Mouse (Mus musculus): ENCODE measurements around the gene Klhl30. TPM values are rescaled to one million over a fixed set of nuclear protein-coding genes. Genes with fewer than 3 reads are reported as not detected.

The Klhl30 gene
- under 1 TPM in 1 of 2 experiments, not detected in 1; 0.10 TPM for total RNA-seq (2021)
- long read RNA-seq = 0 reads

GRCm38 (mm10) chr1:91350841-91351240 is at the start of gene Klhl30:
Gene Klhl30, plus strand, starts transcription at chr1:91351016.
- no peak for DNase-seq (ENCODE audit: low spot score in 2 of 2)

- DNase-seq (ENCODE audit: low spot score in 2 of 2) = peak in 1 of 2 experiments; percentile 8
Measured at GRCm38 (mm10) chr1:91301206-91301920, 49.5 kb upstream of the Klhl30 start.

- DNase-seq (ENCODE audit: low spot score in 2 of 2) = no peak
Measured at GRCm38 (mm10) chr1:91302021-91302420, 48.8 kb upstream of the Klhl30 start.

GRCm38 (mm10) chr1:91304621-91305020 is 46.2 kb upstream of the Klhl30 start:
- no peak for DNase-seq (ENCODE audit: low spot score in 2 of 2)

GRCm38 (mm10) chr1:91309366-91310085 is 41.3 kb upstream of the Klhl30 start:
- no peak for DNase-seq (ENCODE audit: low spot score in 2 of 2)

GRCm38 (mm10) chr1:91312273-91312672 is 38.5 kb upstream of the Klhl30 start:
- no peak for DNase-seq (ENCODE audit: low spot score in 2 of 2)

GRCm38 (mm10) chr1:91313251-91313650 is 37.6 kb upstream of the Klhl30 start:
- DNase-seq (ENCODE audit: low spot score in 2 of 2) = no peak

- no peak for DNase-seq (ENCODE audit: low spot score in 2 of 2)
Measured at GRCm38 (mm10) chr1:91317656-91318055, 33.2 kb upstream of the Klhl30 start.

GRCm38 (mm10) chr1:91321760-91322438 is 28.9 kb upstream of the Klhl30 start, which contains the start of gene Espnl:
Gene Espnl, plus strand, starts transcription at chr1:91322075.
- no peak for DNase-seq (ENCODE audit: low spot score in 2 of 2)

- no peak for DNase-seq (ENCODE audit: low spot score in 2 of 2)
Measured at GRCm38 (mm10) chr1:91324646-91325045, 26.2 kb upstream of the Klhl30 start.

GRCm38 (mm10) chr1:91325488-91326042 is 25.3 kb upstream of the Klhl30 start:
- no peak for DNase-seq (ENCODE audit: low spot score in 2 of 2)

GRCm38 (mm10) chr1:91332102-91332501 is 18.7 kb upstream of the Klhl30 start:
- DNase-seq (ENCODE audit: low spot score in 2 of 2) = peak; percentile 16 to 55

GRCm38 (mm10) chr1:91333582-91333981 is 17.2 kb upstream of the Klhl30 start:
- DNase-seq (ENCODE audit: low spot score in 2 of 2) = no peak

GRCm38 (mm10) chr1:91337355-91337754 is 13.5 kb upstream of the Klhl30 start:
- DNase-seq (ENCODE audit: low spot score in 2 of 2) = no peak

- peak in 1 of 2 experiments; percentile 11 for DNase-seq (ENCODE audit: low spot score in 2 of 2)
Measured at GRCm38 (mm10) chr1:91344001-91344400, 6.8 kb upstream of the Klhl30 start.

GRCm38 (mm10) chr1:91344921-91345685 is 5.7 kb upstream of the Klhl30 start:
- DNase-seq (ENCODE audit: low spot score in 2 of 2) = no peak

GRCm38 (mm10) chr1:91346892-91347291 is 3.9 kb upstream of the Klhl30 start:
- peak in 1 of 2 experiments; percentile 70 for DNase-seq (ENCODE audit: low spot score in 2 of 2)

- DNase-seq (ENCODE audit: low spot score in 2 of 2) = no peak
Measured at GRCm38 (mm10) chr1:91351249-91351648, 433 bp downstream of the Klhl30 start.

- DNase-seq (ENCODE audit: low spot score in 2 of 2) = no peak
Measured at GRCm38 (mm10) chr1:91352277-91352676, 1.5 kb downstream of the Klhl30 start.

- DNase-seq (ENCODE audit: low spot score in 2 of 2) = no peak
Measured at GRCm38 (mm10) chr1:91356105-91356504, 5.3 kb downstream of the Klhl30 start.

GRCm38 (mm10) chr1:91362113-91362512 is 11.3 kb downstream of the Klhl30 start:
- no peak for DNase-seq (ENCODE audit: low spot score in 2 of 2)
